Mouse (Mus musculus): ENCODE data around the gene Olfr888.

The Olfr888 gene

GRCm38 (mm10) chr9:38107828-38108227 lies at the start of gene Olfr888:
TSS of gene Olfr888 (plus strand) at chr9:38108128.
- no peak for DNase-seq (ENCODE audit: low spot score in 2 of 2)

- DNase-seq (ENCODE audit: low spot score in 2 of 2), result no peak
Measured at GRCm38 (mm10) chr9:38061022-38061421, 46.9 kb upstream of the Olfr888 start, which contains the start of gene Olfr885. TSS of gene Olfr885 (plus strand) at chr9:38061322.

GRCm38 (mm10) chr9:38083772-38084171 lies 24.2 kb upstream of the Olfr888 start, which contains the start of gene Olfr887:
TSS of gene Olfr887 (plus strand) at chr9:38084072.
- DNase-seq (ENCODE audit: low spot score in 2 of 2), result no peak

GRCm38 (mm10) chr9:38114898-38115297 lies 7.0 kb downstream of the Olfr888 start, which contains the start of gene Olfr889:
TSS of gene Olfr889 (plus strand) at chr9:38115198.
- DNase-seq (ENCODE audit: low spot score in 2 of 2), result no peak

- DNase-seq (ENCODE audit: low spot score in 2 of 2), result no peak
Measured at GRCm38 (mm10) chr9:38142217-38142616, 34.3 kb downstream of the Olfr888 start, which contains the start of gene Olfr890. TSS of gene Olfr890 (plus strand) at chr9:38142517.
